Mouse (Mus musculus): ENCODE results near the gene Btg2. TPM values are rescaled to one million over a fixed set of nuclear protein-coding genes. Genes with fewer than 3 reads are reported as not detected.

Btg2 gene
- polyA plus RNA-seq, 1 experiment from 2014 or later, result 22.4 TPM

- H3K9me3 ChIP-seq (ENCODE audit: control insufficient read depth, low read length), result no peaks in the 10 kb centered on the region
- H3K9ac ChIP-seq (replicated peaks; ENCODE audit: low read depth, low read length), result peak overlapping the region; percentile 32; the same call in 1 of the 2 replicates
- peaks cover 8% of the 10 kb centered on the region; the same call in 1 of the 2 replicates for H3K4me1 ChIP-seq (ENCODE audit: control insufficient read depth, insufficient read depth, low read length)
- no peaks in the 10 kb centered on the region for H3K36me3 ChIP-seq (ENCODE audit: control insufficient read depth, insufficient read depth, low read length)
- no peaks in the 10 kb centered on the region for H3K27me3 ChIP-seq (ENCODE audit: control insufficient read depth, insufficient read depth, low read length)
- peak overlapping the region; percentile 43 for H3K4me2 ChIP-seq (ENCODE audit: low read depth, low read length)
- 32% methylated on average over 20 of the region's 23 CpGs for WGBS
- ATAC-seq (ENCODE audit: low read depth), result 0 out of 2 replicates have a peak, but pooled peaks have one; percentile 12
- H3K4me3 ChIP-seq (ENCODE audit: low read depth, low read length), result 0 out of 2 replicates have a peak overlapping the region, but pooled peaks have one; percentile 4
- no peak overlapping the region for H3K27ac ChIP-seq (ENCODE audit: low read depth, low read length)
Measured at GRCm38 (mm10) chr1:134046387-134046786, 32.5 kb downstream of the Btg2 start.

- Histone ChIP-seq H3K27me3 (ENCODE audit: control insufficient read depth, insufficient read depth, low read length) (no peaks in the 10 kb centered on the region), H3K36me3 (ENCODE audit: control insufficient read depth, insufficient read depth, low read length) (no peaks in the 10 kb centered on the region), H3K4me1 (ENCODE audit: control insufficient read depth, insufficient read depth, low read length) (peaks cover 8% of the 10 kb centered on the region; the same call in 1 of the 2 replicates), H3K9ac (replicated peaks; ENCODE audit: low read depth, low read length) (peak overlapping the region; percentile 32; the same call in 1 of the 2 replicates), H3K27ac (ENCODE audit: low read depth, low read length) (no peak overlapping the region), H3K9me3 (ENCODE audit: control insufficient read depth, low read length) (no peaks in the 10 kb centered on the region), H3K4me2 (ENCODE audit: low read depth, low read length) (peak overlapping the region; percentile 43), H3K4me3 (ENCODE audit: low read depth, low read length) (0 out of 2 replicates have a peak overlapping the region, but pooled peaks have one; percentile 4)
- WGBS, result 8% methylated on average over 9 of the region's 9 CpGs
- ATAC-seq (ENCODE audit: low read depth), result peak; percentile 79
Measured at GRCm38 (mm10) chr1:134045971-134046370, 32.9 kb downstream of the Btg2 start.

GRCm38 (mm10) chr1:134044805-134045204, 34.1 kb downstream of the Btg2 start:
- ATAC-seq (ENCODE audit: low read depth), result no peak
- Histone ChIP-seq H3K4me1 (ENCODE audit: control insufficient read depth, insufficient read depth, low read length) (peaks cover 8% of the 10 kb centered on the region; the same call in 1 of the 2 replicates), H3K9ac (replicated peaks; ENCODE audit: low read depth, low read length) (no peak overlapping the region), H3K27ac (ENCODE audit: low read depth, low read length) (no peak overlapping the region), H3K27me3 (ENCODE audit: control insufficient read depth, insufficient read depth, low read length) (no peaks in the 10 kb centered on the region), H3K36me3 (ENCODE audit: control insufficient read depth, insufficient read depth, low read length) (no peaks in the 10 kb centered on the region), H3K9me3 (ENCODE audit: control insufficient read depth, low read length) (no peaks in the 10 kb centered on the region), H3K4me3 (ENCODE audit: low read depth, low read length) (no peak overlapping the region), H3K4me2 (ENCODE audit: low read depth, low read length) (no peak overlapping the region)
- 94% methylated on average over 6 of the region's 6 CpGs for WGBS

GRCm38 (mm10) chr1:134042341-134042740, 36.6 kb downstream of the Btg2 start:
- Histone ChIP-seq H3K4me1 (ENCODE audit: control insufficient read depth, insufficient read depth, low read length) (peaks cover 8% of the 10 kb centered on the region; the same call in 1 of the 2 replicates), H3K27me3 (ENCODE audit: control insufficient read depth, insufficient read depth, low read length) (no peaks in the 10 kb centered on the region), H3K9me3 (ENCODE audit: control insufficient read depth, low read length) (no peaks in the 10 kb centered on the region), H3K36me3 (ENCODE audit: control insufficient read depth, insufficient read depth, low read length) (no peaks in the 10 kb centered on the region), H3K4me3 (ENCODE audit: low read depth, low read length) (no peak overlapping the region), H3K9ac (replicated peaks; ENCODE audit: low read depth, low read length) (no peak overlapping the region), H3K27ac (ENCODE audit: low read depth, low read length) (no peak overlapping the region), H3K4me2 (ENCODE audit: low read depth, low read length) (no peak overlapping the region)
- 12% methylated on average over 1 of the region's 1 CpGs for WGBS
- ATAC-seq (ENCODE audit: low read depth), result no peak

GRCm38 (mm10) chr1:134041900-134042299, 37.0 kb downstream of the Btg2 start:
- Histone ChIP-seq H3K9ac (replicated peaks; ENCODE audit: low read depth, low read length) (no peak overlapping the region), H3K27ac (ENCODE audit: low read depth, low read length) (no peak overlapping the region), H3K4me2 (ENCODE audit: low read depth, low read length) (no peak overlapping the region), H3K27me3 (ENCODE audit: control insufficient read depth, insufficient read depth, low read length) (no peaks in the 10 kb centered on the region), H3K9me3 (ENCODE audit: control insufficient read depth, low read length) (no peaks in the 10 kb centered on the region), H3K4me3 (ENCODE audit: low read depth, low read length) (no peak overlapping the region), H3K4me1 (ENCODE audit: control insufficient read depth, insufficient read depth, low read length) (peaks cover 8% of the 10 kb centered on the region; the same call in 1 of the 2 replicates), H3K36me3 (ENCODE audit: control insufficient read depth, insufficient read depth, low read length) (no peaks in the 10 kb centered on the region)
- ATAC-seq (ENCODE audit: low read depth), result no peak
- WGBS, result 65% methylated on average over 2 of the region's 2 CpGs

GRCm38 (mm10) chr1:134039361-134039760, 39.6 kb downstream of the Btg2 start:
- no peak overlapping the region for H3K27ac ChIP-seq (ENCODE audit: low read depth, low read length)
- H3K4me1 ChIP-seq (ENCODE audit: control insufficient read depth, insufficient read depth, low read length), result peaks cover 4% of the 10 kb centered on the region; the same call in 1 of the 2 replicates
- WGBS, result 87% methylated on average over 2 of the region's 2 CpGs
- H3K4me3 ChIP-seq (ENCODE audit: low read depth, low read length), result no peak overlapping the region
- H3K27me3 ChIP-seq (ENCODE audit: control insufficient read depth, insufficient read depth, low read length), result no peaks in the 10 kb centered on the region
- no peaks in the 10 kb centered on the region for H3K9me3 ChIP-seq (ENCODE audit: control insufficient read depth, low read length)
- no peak for ATAC-seq (ENCODE audit: low read depth)
- H3K36me3 ChIP-seq (ENCODE audit: control insufficient read depth, insufficient read depth, low read length), result no peaks in the 10 kb centered on the region
- no peak overlapping the region for H3K4me2 ChIP-seq (ENCODE audit: low read depth, low read length)
- H3K9ac ChIP-seq (replicated peaks; ENCODE audit: low read depth, low read length), result no peak overlapping the region

- no peak overlapping the region for H3K27ac ChIP-seq (ENCODE audit: low read depth, low read length)
- ATAC-seq (ENCODE audit: low read depth), result no peak
- WGBS, result 84% methylated on average over 4 of the region's 4 CpGs
- no peaks in the 10 kb centered on the region for H3K36me3 ChIP-seq (ENCODE audit: control insufficient read depth, insufficient read depth, low read length)
- H3K9me3 ChIP-seq (ENCODE audit: control insufficient read depth, low read length), result no peaks in the 10 kb centered on the region
- peaks cover 4% of the 10 kb centered on the region; the same call in 1 of the 2 replicates for H3K4me1 ChIP-seq (ENCODE audit: control insufficient read depth, insufficient read depth, low read length)
- no peak overlapping the region for H3K4me2 ChIP-seq (ENCODE audit: low read depth, low read length)
- H3K9ac ChIP-seq (replicated peaks; ENCODE audit: low read depth, low read length), result no peak overlapping the region
- H3K27me3 ChIP-seq (ENCODE audit: control insufficient read depth, insufficient read depth, low read length), result no peaks in the 10 kb centered on the region
- no peak overlapping the region for H3K4me3 ChIP-seq (ENCODE audit: low read depth, low read length)
Measured at GRCm38 (mm10) chr1:134038336-134038735, 40.6 kb downstream of the Btg2 start.

- ATAC-seq (ENCODE audit: low read depth), result no peak
- no peaks in the 10 kb centered on the region for H3K36me3 ChIP-seq (ENCODE audit: control insufficient read depth, insufficient read depth, low read length)
- H3K27ac ChIP-seq (ENCODE audit: low read depth, low read length), result no peak within 1 kb of the TSS
- 50% methylated on average over 9 of the region's 9 CpGs for WGBS
- H3K4me2 ChIP-seq (ENCODE audit: low read depth, low read length), result no peak within 1 kb of the TSS
- no peak within 1 kb of the TSS for H3K4me3 ChIP-seq (ENCODE audit: low read depth, low read length)
- H3K27me3 ChIP-seq (ENCODE audit: control insufficient read depth, insufficient read depth, low read length), result no peaks in the 10 kb centered on the region
- no peaks in the 10 kb centered on the region for H3K9me3 ChIP-seq (ENCODE audit: control insufficient read depth, low read length)
- H3K4me1 ChIP-seq (ENCODE audit: control insufficient read depth, insufficient read depth, low read length), result no peaks in the 10 kb centered on the region; the same call in 1 of the 2 replicates
- H3K9ac ChIP-seq (replicated peaks; ENCODE audit: low read depth, low read length), result no peak within 1 kb of the TSS
Measured at GRCm38 (mm10) chr1:134037172-134037571, 41.7 kb downstream of the Btg2 start, which contains the start of gene Fmod. Fmod (plus strand) TSS chr1:134037254.

- Histone ChIP-seq H3K9ac (replicated peaks; ENCODE audit: low read depth, low read length) (no peak overlapping the region), H3K36me3 (ENCODE audit: control insufficient read depth, insufficient read depth, low read length) (no peaks in the 10 kb centered on the region), H3K4me3 (ENCODE audit: low read depth, low read length) (no peak overlapping the region), H3K4me1 (ENCODE audit: control insufficient read depth, insufficient read depth, low read length) (no peaks in the 10 kb centered on the region), H3K9me3 (ENCODE audit: control insufficient read depth, low read length) (no peaks in the 10 kb centered on the region), H3K27me3 (ENCODE audit: control insufficient read depth, insufficient read depth, low read length) (no peaks in the 10 kb centered on the region), H3K4me2 (ENCODE audit: low read depth, low read length) (no peak overlapping the region), H3K27ac (ENCODE audit: low read depth, low read length) (no peak overlapping the region)
- ATAC-seq (ENCODE audit: low read depth), result no peak
- WGBS, result 66% methylated on average over 2 of the region's 2 CpGs
Measured at GRCm38 (mm10) chr1:134036492-134036891, 42.4 kb downstream of the Btg2 start.
